Mouse (Mus musculus) MEL (cell line): ENCODE results near the gene Rps6kb2. TPM values are rescaled to one million over a fixed set of nuclear protein-coding genes. Genes with fewer than 3 reads are reported as not detected.

Experiments
- DNase-seq: peaks from one replicate; pipeline ENCODE4 v3.0.0; 2011; ENCODE audit warnings: low read depth, low spot score
- H3K27ac ChIP-seq: 2 replicates; pipeline ENCODE4 v1.5.1; 2012; ENCODE audit warnings: low read depth, mild to moderate bottlenecking, control low read depth, low read length, moderate library complexity; ENCODE audit not compliant: control insufficient read depth
- H3K27me3 ChIP-seq, 2 experiments: fragments of 150-350 bp in 1 of 2; sonication (generic) in 1 of 2; 2 replicates each; pipeline ENCODE4 v1.6.1; 2012; ENCODE audit warnings: low read length in 2 of 2, mild to moderate bottlenecking in 2 of 2, improper control_type of control experiment in 1 of 2, moderate library complexity in 1 of 2; ENCODE audit not compliant: insufficient read depth in 2 of 2, control insufficient read depth in 1 of 2
- H3K36me3 ChIP-seq, 2 experiments: 2 replicates each; pipeline ENCODE4 v1.6.1; 2012 to 2014; ENCODE audit warnings: low read length in 2 of 2, improper control_type of control experiment in 1 of 2, inconsistent platforms in 1 of 2, mild to moderate bottlenecking in 1 of 2; ENCODE audit not compliant: insufficient read depth in 2 of 2, control insufficient read depth in 1 of 2
- H3K4me1 ChIP-seq, 2 experiments: fragments of 150-350 bp in 1 of 2; sonication (generic) in 1 of 2; 2 replicates each; pipeline ENCODE4 v1.6.1; 2012; ENCODE audit warnings: low read length in 2 of 2, improper control_type of control experiment in 1 of 2, mild to moderate bottlenecking in 1 of 2; ENCODE audit not compliant: insufficient read depth in 2 of 2, control insufficient read depth in 1 of 2
- H3K4me3 ChIP-seq, 2 experiments: fragments of 150-350 bp in 1 of 2; sonication (generic) in 1 of 2; 2 replicates each; pipeline ENCODE4 v1.5.1; 2012; ENCODE audit warnings: low read depth in 2 of 2, low read length in 2 of 2, mild to moderate bottlenecking in 2 of 2, moderate library complexity in 2 of 2, control low read depth in 1 of 2, improper control_type of control experiment in 1 of 2; ENCODE audit not compliant: control insufficient read depth in 1 of 2, insufficient read depth in 1 of 2
- H3K79me2 ChIP-seq: 2 replicates; pipeline ENCODE4 v1.6.1; 2012; ENCODE audit warnings: mild to moderate bottlenecking, low read length, moderate library complexity; ENCODE audit not compliant: control insufficient read depth, poor library complexity, insufficient read depth
- H3K9ac ChIP-seq: 2 replicates; pipeline ENCODE4 v1.6.1; 2012; ENCODE audit warnings: low read depth, mild to moderate bottlenecking, control low read depth, low read length, moderate library complexity; ENCODE audit not compliant: control insufficient read depth, poor library complexity, severe bottlenecking
- H3K9me3 ChIP-seq: fragments of 150-350 bp; sonication (generic); replicated peaks from 2 replicates; pipeline ENCODE4 v1.6.1; 2012; ENCODE audit warnings: mild to moderate bottlenecking, low read length, improper control_type of control experiment, moderate library complexity; ENCODE audit not compliant: insufficient read depth
- CHD1 ChIP-seq: IDR thresholded peaks from 2 replicates; pipeline ENCODE4 v1.6.1; 2012; ENCODE audit warnings: low read depth, mild to moderate bottlenecking, inconsistent platforms, low read length, improper control_type of control experiment
- CHD2 ChIP-seq: IDR thresholded peaks from 2 replicates; pipeline ENCODE4 v1.6.1; 2011; ENCODE audit warnings: low read length, improper control_type of control experiment
- CTCF ChIP-seq, 3 experiments: IDR thresholded peaks in 2 of 3; conservative IDR thresholded peaks in 1 of 3; 2 replicates each; pipeline ENCODE4 v1.5.1; 2011 to 2012; ENCODE audit warnings: low read length in 3 of 3, low read depth in 2 of 3, mild to moderate bottlenecking in 2 of 3, improper control_type of control experiment in 1 of 3, inconsistent platforms in 1 of 3, mixed read lengths in 1 of 3, moderate library complexity in 1 of 3; ENCODE audit not compliant: control insufficient read depth in 1 of 3, insufficient read depth in 1 of 3, poor library complexity in 1 of 3, severe bottlenecking in 1 of 3
- ELF1 ChIP-seq: IDR thresholded peaks from 2 replicates; pipeline ENCODE4 v1.6.1; 2014; ENCODE audit warnings: low read depth, mild to moderate bottlenecking, inconsistent platforms, low read length, improper control_type of control experiment, moderate library complexity
- ETS1 ChIP-seq: IDR thresholded peaks from 2 replicates; pipeline ENCODE4 v1.6.1; 2012; ENCODE audit warnings: low read depth, mild to moderate bottlenecking, inconsistent platforms, low read length, improper control_type of control experiment, moderate library complexity
- GABPA ChIP-seq: IDR thresholded peaks from 2 replicates; pipeline ENCODE4 v1.6.1; 2012; ENCODE audit warnings: low read depth, mild to moderate bottlenecking, inconsistent platforms, low read length, improper control_type of control experiment, moderate library complexity
- GATA1 ChIP-seq: IDR thresholded peaks from 2 replicates; pipeline ENCODE4 v1.6.1; 2011; ENCODE audit warnings: low read depth, low read length, improper control_type of control experiment
- MAFK ChIP-seq: IDR thresholded peaks from 2 replicates; pipeline ENCODE4 v1.6.1; 2011; ENCODE audit warnings: low read depth, mild to moderate bottlenecking, low read length, improper control_type of control experiment, borderline replicate concordance
- MAX ChIP-seq: IDR thresholded peaks from 2 replicates; pipeline ENCODE4 v1.6.1; 2011; ENCODE audit warnings: low read length, improper control_type of control experiment
- MEF2A ChIP-seq: IDR thresholded peaks from 2 replicates; pipeline ENCODE4 v1.6.1; 2014; ENCODE audit warnings: low read depth, mild to moderate bottlenecking, inconsistent platforms, low read length, improper control_type of control experiment; ENCODE audit not compliant: poor library complexity, insufficient replicate concordance, severe bottlenecking; ENCODE audit errors: extremely low read depth
- MYB ChIP-seq: IDR thresholded peaks from 2 replicates; pipeline ENCODE4 v1.6.1; 2011; ENCODE audit warnings: mild to moderate bottlenecking, low read depth, low read length, improper control_type of control experiment
- NELFE ChIP-seq: IDR thresholded peaks from 2 replicates; pipeline ENCODE4 v1.6.1; 2011; ENCODE audit warnings: low read depth, low read length, improper control_type of control experiment
- POLR2A ChIP-seq, 2 experiments: IDR thresholded peaks; 2 replicates each; pipeline ENCODE4 v1.6.1; 2011 to 2012; ENCODE audit warnings: low read length in 2 of 2, mild to moderate bottlenecking in 2 of 2, control low read depth in 1 of 2, improper control_type of control experiment in 1 of 2, low read depth in 1 of 2, moderate library complexity in 1 of 2; ENCODE audit not compliant: control insufficient read depth in 1 of 2, insufficient read depth in 1 of 2, poor library complexity in 1 of 2
- POLR2AphosphoS2 ChIP-seq: IDR thresholded peaks from 2 replicates; pipeline ENCODE4 v1.6.1; 2011; ENCODE audit warnings: low read length, improper control_type of control experiment
- RCOR1 ChIP-seq: IDR thresholded peaks from 2 replicates; pipeline ENCODE4 v1.6.1; 2012; ENCODE audit warnings: low read depth, mild to moderate bottlenecking, inconsistent platforms, low read length, improper control_type of control experiment
- TCF12 ChIP-seq: IDR thresholded peaks from 2 replicates; pipeline ENCODE4 v1.6.1; 2014; ENCODE audit warnings: low read depth, mild to moderate bottlenecking, inconsistent platforms, low read length, improper control_type of control experiment, moderate library complexity
- UBTF ChIP-seq: IDR thresholded peaks from 2 replicates; pipeline ENCODE4 v1.6.1; 2012; ENCODE audit warnings: low read depth, mild to moderate bottlenecking, inconsistent platforms, low read length, improper control_type of control experiment, moderate library complexity, borderline replicate concordance; ENCODE audit not compliant: insufficient read depth
- USF1 ChIP-seq: IDR thresholded peaks from 2 replicates; pipeline ENCODE4 v1.6.1; 2014; ENCODE audit warnings: low read depth, mild to moderate bottlenecking, inconsistent platforms, low read length, improper control_type of control experiment, moderate library complexity
- USF2 ChIP-seq, 2 experiments: IDR thresholded peaks; 2 replicates each; pipeline ENCODE4 v1.6.1; 2011 to 2012; ENCODE audit warnings: improper control_type of control experiment in 2 of 2, low read length in 2 of 2, borderline replicate concordance in 1 of 2, inconsistent platforms in 1 of 2, low read depth in 1 of 2, mild to moderate bottlenecking in 1 of 2; ENCODE audit not compliant: insufficient read depth in 1 of 2
- ZKSCAN1 ChIP-seq: IDR thresholded peaks from 2 replicates; pipeline ENCODE4 v1.6.1; 2012; ENCODE audit warnings: low read depth, mild to moderate bottlenecking, inconsistent platforms, low read length, improper control_type of control experiment, moderate library complexity
- ZMIZ1 ChIP-seq: IDR thresholded peaks from 2 replicates; pipeline ENCODE4 v1.6.1; 2012; ENCODE audit warnings: low read depth, mild to moderate bottlenecking, inconsistent platforms, low read length, improper control_type of control experiment, moderate library complexity
- polyA plus RNA-seq, 2 experiments: library from polyadenylated mRNA; stranded (reverse) in 1 of 2; unstranded in 1 of 2; fragments of >175 nt in 1 of 2; fragments of >200 nt in 1 of 2; gene quantifications; 2 replicates each; pipeline versions ENCODE4 v1.2.1 to v1.2.4; 2012; ENCODE audit warnings: low replicate concordance in 2 of 2, low read depth in 1 of 2; ENCODE audit not compliant: insufficient read length in 2 of 2, insufficient read depth in 1 of 2, missing spikeins in 1 of 2
- total RNA-seq: library from RNA; depleted of rRNA; stranded (reverse); fragments of 300-350 nt; gene quantifications from 2 replicates; pipeline ENCODE4 v1.2.3, GENCODE M21; 2012

The Rps6kb2 gene
- total and polyA plus RNA-seq, 3 experiments: 8.7 to 19.8 TPM; not detected in 1

GRCm38 (mm10) chr19:4108535-4108934 is 54.6 kb downstream of the Rps6kb2 start:
- no peak overlapping the region for H3K9ac ChIP-seq
- H3K9me3 ChIP-seq: no peaks in the 10 kb centered on the region
- peaks cover 0 to 9% of the 10 kb centered on the region in 2 experiments; a peak in 2 of 4 replicates for H3K36me3 ChIP-seq
- peaks cover 5 to 10% of the 10 kb centered on the region in 2 experiments for H3K4me1 ChIP-seq
- H3K79me2 ChIP-seq: no peaks in the 10 kb centered on the region
- H3K4me3 ChIP-seq: no peak overlapping the region
- no peak overlapping the region for H3K27ac ChIP-seq
- DNase-seq: no peak
- H3K27me3 ChIP-seq: no peaks in the 10 kb centered on the region
- TF ChIP-seq MAFK (no peak), CTCF (IDR thresholded peaks at IDR 0.05 in 2 of 3, conservative IDR thresholded peaks at IDR 0.05 in 1 of 3; ENCODE audit: control insufficient read depth in 1 of 3, insufficient read depth in 1 of 3, low read depth in 2 of 3, low read length in 3 of 3, poor library complexity in 1 of 3, severe bottlenecking in 1 of 3) (no peak), ELF1 (no peak), ETS1 (no peak), TCF12 (no peak), UBTF (no peak), POLR2AphosphoS2 (no peak), MEF2A (no peak)

- TF ChIP-seq NELFE: no peak
- TF ChIP-seq GATA1: no peak
- TF ChIP-seq ZMIZ1: no peak
- TF ChIP-seq RCOR1: no peak
- no peak for TF ChIP-seq MYB
- no peak for TF ChIP-seq CHD2
- TF ChIP-seq USF2 (IDR thresholded peaks at IDR 0.05; ENCODE audit: borderline replicate concordance in 1 of 2, insufficient read depth in 1 of 2, low read depth in 1 of 2, low read length in 2 of 2): no peak
- no peak for TF ChIP-seq MAX
- TF ChIP-seq ZKSCAN1: no peak
- TF ChIP-seq POLR2A (IDR thresholded peaks at IDR 0.05; ENCODE audit: control insufficient read depth in 1 of 2, insufficient read depth in 1 of 2, low read depth in 1 of 2, low read length in 2 of 2, poor library complexity in 1 of 2): no peak
- no peak for TF ChIP-seq GABPA
- TF ChIP-seq USF1: no peak
- no peak for TF ChIP-seq CHD1
- TF ChIP-seq MAFK: no peak
- TF ChIP-seq, all 39 proteins: peak for 0
- no peak overlapping the region for H3K27ac ChIP-seq
Measured at GRCm38 (mm10) chr19:4106654-4107053, 56.5 kb downstream of the Rps6kb2 start.

More at GRCm38 (mm10) chr19:4106654-4107053, 56.5 kb downstream of the Rps6kb2 start:
- no peak overlapping the region for H3K9ac ChIP-seq
- H3K36me3 ChIP-seq: no peaks in the 10 kb centered on the region
- no peak for DNase-seq
- H3K9me3 ChIP-seq: no peaks in the 10 kb centered on the region
- H3K79me2 ChIP-seq: 0 out of 2 replicates have a peak, but pooled peaks cover 1% of the 10 kb centered on the region
- H3K4me1 ChIP-seq: no peaks in the 10 kb centered on the region
- no peaks in the 10 kb centered on the region for H3K27me3 ChIP-seq
- no peak overlapping the region for H3K4me3 ChIP-seq
